Mouse (Mus musculus): ENCODE results near the gene Cdc27. TPM values are rescaled to one million over a fixed set of nuclear protein-coding genes. Genes with fewer than 3 reads are reported as not detected.
A peak's percentile ranks its signal among the peaks of the same experiment; 100 is the strongest.

Gene Cdc27
- polyA plus RNA-seq (2015; fragmentation: Nextera tagmentation; extraction: Ambion mirVana) = 31.7 and 44.4 TPM in 2 replicates

- WGBS = under 1% methylated on average over 35 of the region's 35 CpGs
- H3K9me3 ChIP-seq (ENCODE audit: control insufficient read depth, low read length) = no peaks in the 10 kb centered on the region
- peak within 1 kb of the TSS; percentile 100 for H3K9ac ChIP-seq (replicated peaks; ENCODE audit: low read depth, low read length)
- no peaks in the 10 kb centered on the region; the same call in 1 of the 2 replicates for H3K27me3 ChIP-seq (replicated peaks; ENCODE audit: control insufficient read depth, insufficient read depth, low read length)
- peak within 1 kb of the TSS; percentile 79 for H3K27ac ChIP-seq (ENCODE audit: low read length)
- H3K36me3 ChIP-seq (ENCODE audit: control insufficient read depth, insufficient read depth) = no peaks in the 10 kb centered on the region
- peak within 1 kb of the TSS; percentile 79 for H3K4me2 ChIP-seq (ENCODE audit: low read length)
- ATAC-seq = peak; percentile 97
- peaks cover 14% of the 10 kb centered on the region for H3K4me1 ChIP-seq (replicated peaks; ENCODE audit: control insufficient read depth, insufficient read depth, low read length)
- peak within 1 kb of the TSS; percentile 100 for H3K4me3 ChIP-seq (replicated peaks; ENCODE audit: low read length)
These were observed at the start of gene Cdc27, which contains the start of gene Myl4 for GRCm38 (mm10) chr11:104550406-104550974. Gene Cdc27, minus strand, starts transcription at chr11:104550620. Gene Myl4, plus strand, starts transcription at chr11:104550663.

- H3K4me3 ChIP-seq (replicated peaks; ENCODE audit: low read length) = no peak overlapping the region
- no peak overlapping the region for H3K9ac ChIP-seq (replicated peaks; ENCODE audit: low read depth, low read length)
- H3K4me2 ChIP-seq (ENCODE audit: low read length) = no peak overlapping the region
- H3K9me3 ChIP-seq (ENCODE audit: control insufficient read depth, low read length) = no peaks in the 10 kb centered on the region
- H3K27me3 ChIP-seq (replicated peaks; ENCODE audit: control insufficient read depth, insufficient read depth, low read length) = no peaks in the 10 kb centered on the region
- 81% methylated on average over 13 of the region's 13 CpGs for WGBS
- ATAC-seq = no peak
- no peaks in the 10 kb centered on the region for H3K4me1 ChIP-seq (replicated peaks; ENCODE audit: control insufficient read depth, insufficient read depth, low read length)
- H3K27ac ChIP-seq (ENCODE audit: low read length) = no peak overlapping the region
- H3K36me3 ChIP-seq (ENCODE audit: control insufficient read depth, insufficient read depth) = no peaks in the 10 kb centered on the region
These were observed 49.0 kb upstream of the Cdc27 start for GRCm38 (mm10) chr11:104599265-104599945.

GRCm38 (mm10) chr11:104596365-104596764 lies 45.9 kb upstream of the Cdc27 start:
- H3K9ac ChIP-seq (replicated peaks; ENCODE audit: low read depth, low read length) = no peak overlapping the region
- no peak overlapping the region for H3K4me3 ChIP-seq (replicated peaks; ENCODE audit: low read length)
- H3K27ac ChIP-seq (ENCODE audit: low read length) = no peak overlapping the region
- H3K4me2 ChIP-seq (ENCODE audit: low read length) = no peak overlapping the region
- 84% methylated on average over 10 of the region's 10 CpGs for WGBS
- no peaks in the 10 kb centered on the region for H3K36me3 ChIP-seq (ENCODE audit: control insufficient read depth, insufficient read depth)
- no peaks in the 10 kb centered on the region for H3K27me3 ChIP-seq (replicated peaks; ENCODE audit: control insufficient read depth, insufficient read depth, low read length)
- no peak for ATAC-seq
- H3K9me3 ChIP-seq (ENCODE audit: control insufficient read depth, low read length) = no peaks in the 10 kb centered on the region
- no peaks in the 10 kb centered on the region for H3K4me1 ChIP-seq (replicated peaks; ENCODE audit: control insufficient read depth, insufficient read depth, low read length)

GRCm38 (mm10) chr11:104592066-104592835 lies 41.8 kb upstream of the Cdc27 start:
- Histone ChIP-seq H3K9me3 (ENCODE audit: control insufficient read depth, low read length) (peaks cover 3% of the 10 kb centered on the region; the same call in 1 of the 2 replicates), H3K4me3 (replicated peaks; ENCODE audit: low read length) (no peak overlapping the region), H3K27me3 (replicated peaks; ENCODE audit: control insufficient read depth, insufficient read depth, low read length) (no peaks in the 10 kb centered on the region), H3K27ac (ENCODE audit: low read length) (no peak overlapping the region), H3K36me3 (ENCODE audit: control insufficient read depth, insufficient read depth) (no peaks in the 10 kb centered on the region), H3K9ac (replicated peaks; ENCODE audit: low read depth, low read length) (no peak overlapping the region), H3K4me1 (replicated peaks; ENCODE audit: control insufficient read depth, insufficient read depth, low read length) (no peaks in the 10 kb centered on the region), H3K4me2 (ENCODE audit: low read length) (no peak overlapping the region)
- ATAC-seq = no peak
- WGBS = 82% methylated on average over 13 of the region's 13 CpGs

- Histone ChIP-seq H3K36me3 (ENCODE audit: control insufficient read depth, insufficient read depth) (no peaks in the 10 kb centered on the region), H3K27me3 (replicated peaks; ENCODE audit: control insufficient read depth, insufficient read depth, low read length) (no peaks in the 10 kb centered on the region), H3K27ac (ENCODE audit: low read length) (no peak overlapping the region), H3K4me2 (ENCODE audit: low read length) (no peak overlapping the region), H3K4me1 (replicated peaks; ENCODE audit: control insufficient read depth, insufficient read depth, low read length) (no peaks in the 10 kb centered on the region), H3K9ac (replicated peaks; ENCODE audit: low read depth, low read length) (no peak overlapping the region), H3K9me3 (ENCODE audit: control insufficient read depth, low read length) (peaks cover 3% of the 10 kb centered on the region; the same call in 1 of the 2 replicates), H3K4me3 (replicated peaks; ENCODE audit: low read length) (no peak overlapping the region)
- 4% methylated on average over 8 of the region's 8 CpGs for WGBS
- peak; percentile 62 for ATAC-seq
These were observed 39.7 kb upstream of the Cdc27 start for GRCm38 (mm10) chr11:104590148-104590547.

- Histone ChIP-seq H3K4me3 (replicated peaks; ENCODE audit: low read length) (no peak overlapping the region), H3K9ac (replicated peaks; ENCODE audit: low read depth, low read length) (no peak overlapping the region), H3K27me3 (replicated peaks; ENCODE audit: control insufficient read depth, insufficient read depth, low read length) (no peaks in the 10 kb centered on the region), H3K36me3 (ENCODE audit: control insufficient read depth, insufficient read depth) (no peaks in the 10 kb centered on the region), H3K27ac (ENCODE audit: low read length) (no peak overlapping the region), H3K4me2 (ENCODE audit: low read length) (no peak overlapping the region), H3K4me1 (replicated peaks; ENCODE audit: control insufficient read depth, insufficient read depth, low read length) (no peaks in the 10 kb centered on the region), H3K9me3 (ENCODE audit: control insufficient read depth, low read length) (peaks cover 3% of the 10 kb centered on the region; the same call in 1 of the 2 replicates)
- ATAC-seq = no peak
- 83% methylated on average over 1 of the region's 1 CpGs for WGBS
These were observed 39.1 kb upstream of the Cdc27 start for GRCm38 (mm10) chr11:104589570-104589969.

GRCm38 (mm10) chr11:104588513-104588912 lies 38.1 kb upstream of the Cdc27 start:
- no peaks in the 10 kb centered on the region for H3K36me3 ChIP-seq (ENCODE audit: control insufficient read depth, insufficient read depth)
- 95% methylated on average over 2 of the region's 2 CpGs for WGBS

GRCm38 (mm10) chr11:104587904-104588303 lies 37.5 kb upstream of the Cdc27 start:
- Histone ChIP-seq H3K9ac (replicated peaks; ENCODE audit: low read depth, low read length) (no peak overlapping the region), H3K27ac (ENCODE audit: low read length) (no peak overlapping the region), H3K9me3 (ENCODE audit: control insufficient read depth, low read length) (peaks cover 3% of the 10 kb centered on the region; the same call in 1 of the 2 replicates), H3K4me1 (replicated peaks; ENCODE audit: control insufficient read depth, insufficient read depth, low read length) (no peaks in the 10 kb centered on the region), H3K4me2 (ENCODE audit: low read length) (no peak overlapping the region), H3K4me3 (replicated peaks; ENCODE audit: low read length) (no peak overlapping the region), H3K36me3 (ENCODE audit: control insufficient read depth, insufficient read depth) (no peaks in the 10 kb centered on the region), H3K27me3 (replicated peaks; ENCODE audit: control insufficient read depth, insufficient read depth, low read length) (no peaks in the 10 kb centered on the region)
- no peak for ATAC-seq
- WGBS = 94% methylated on average over 9 of the region's 9 CpGs

More at GRCm38 (mm10) chr11:104588513-104588912, 38.1 kb upstream of the Cdc27 start:
- Histone ChIP-seq H3K4me2 (ENCODE audit: low read length) (no peak overlapping the region), H3K27me3 (replicated peaks; ENCODE audit: control insufficient read depth, insufficient read depth, low read length) (no peaks in the 10 kb centered on the region), H3K4me1 (replicated peaks; ENCODE audit: control insufficient read depth, insufficient read depth, low read length) (no peaks in the 10 kb centered on the region), H3K9ac (replicated peaks; ENCODE audit: low read depth, low read length) (no peak overlapping the region), H3K4me3 (replicated peaks; ENCODE audit: low read length) (no peak overlapping the region), H3K27ac (ENCODE audit: low read length) (no peak overlapping the region), H3K9me3 (ENCODE audit: control insufficient read depth, low read length) (peaks cover 3% of the 10 kb centered on the region; the same call in 1 of the 2 replicates)
- no peak for ATAC-seq

- Histone ChIP-seq H3K9ac (replicated peaks; ENCODE audit: low read depth, low read length) (no peak overlapping the region), H3K4me3 (replicated peaks; ENCODE audit: low read length) (no peak overlapping the region), H3K36me3 (ENCODE audit: control insufficient read depth, insufficient read depth) (no peaks in the 10 kb centered on the region), H3K4me2 (ENCODE audit: low read length) (no peak overlapping the region), H3K4me1 (replicated peaks; ENCODE audit: control insufficient read depth, insufficient read depth, low read length) (no peaks in the 10 kb centered on the region), H3K27me3 (replicated peaks; ENCODE audit: control insufficient read depth, insufficient read depth, low read length) (no peaks in the 10 kb centered on the region), H3K9me3 (ENCODE audit: control insufficient read depth, low read length) (peaks cover 3% of the 10 kb centered on the region; the same call in 1 of the 2 replicates), H3K27ac (ENCODE audit: low read length) (no peak overlapping the region)
- WGBS = 73% methylated on average over 5 of the region's 5 CpGs
- ATAC-seq = no peak
These were observed 35.1 kb upstream of the Cdc27 start for GRCm38 (mm10) chr11:104585495-104585894.
